Mouse (Mus musculus): ENCODE measurements around the gene Osbpl6. TPM values are rescaled to one million over a fixed set of nuclear protein-coding genes. Genes with fewer than 3 reads are reported as not detected.

Gene Osbpl6
- polyA plus RNA-seq, 1 experiment: not detected

GRCm38 (mm10) chr2:76466723-76467122 is 60.4 kb downstream of the Osbpl6 start:
- no peak for TF ChIP-seq GATA1 (IDR thresholded peaks at IDR 0.05; ENCODE audit: low read length)

- no peak for TF ChIP-seq GATA1 (IDR thresholded peaks at IDR 0.05; ENCODE audit: low read length)
These were observed 61.9 kb downstream of the Osbpl6 start for GRCm38 (mm10) chr2:76468204-76468603.

GRCm38 (mm10) chr2:76469091-76469750 is 62.9 kb downstream of the Osbpl6 start:
- TF ChIP-seq GATA1 (IDR thresholded peaks at IDR 0.05; ENCODE audit: low read length): no peak

- no peak for TF ChIP-seq GATA1 (IDR thresholded peaks at IDR 0.05; ENCODE audit: low read length)
These were observed 63.4 kb downstream of the Osbpl6 start for GRCm38 (mm10) chr2:76469751-76470099.

GRCm38 (mm10) chr2:76470391-76470790 is 64.1 kb downstream of the Osbpl6 start:
- TF ChIP-seq GATA1 (IDR thresholded peaks at IDR 0.05; ENCODE audit: low read length): no peak

- TF ChIP-seq GATA1 (IDR thresholded peaks at IDR 0.05; ENCODE audit: low read length): no peak
These were observed 69.5 kb downstream of the Osbpl6 start for GRCm38 (mm10) chr2:76475788-76476187.

- no peak for TF ChIP-seq GATA1 (IDR thresholded peaks at IDR 0.05; ENCODE audit: low read length)
These were observed 82.5 kb downstream of the Osbpl6 start for GRCm38 (mm10) chr2:76488764-76489163.

- TF ChIP-seq GATA1 (IDR thresholded peaks at IDR 0.05; ENCODE audit: low read length): no peak
These were observed 83.9 kb downstream of the Osbpl6 start for GRCm38 (mm10) chr2:76490198-76490597.

- TF ChIP-seq GATA1 (IDR thresholded peaks at IDR 0.05; ENCODE audit: low read length): no peak
These were observed 85.1 kb downstream of the Osbpl6 start for GRCm38 (mm10) chr2:76491371-76491770.

- no peak for TF ChIP-seq GATA1 (IDR thresholded peaks at IDR 0.05; ENCODE audit: low read length)
These were observed 85.9 kb downstream of the Osbpl6 start for GRCm38 (mm10) chr2:76492224-76492623.

- no peak for TF ChIP-seq GATA1 (IDR thresholded peaks at IDR 0.05; ENCODE audit: low read length)
These were observed 89.9 kb downstream of the Osbpl6 start for GRCm38 (mm10) chr2:76496006-76496748.

- no peak for TF ChIP-seq GATA1 (IDR thresholded peaks at IDR 0.05; ENCODE audit: low read length)
These were observed 90.4 kb downstream of the Osbpl6 start for GRCm38 (mm10) chr2:76496749-76497140.

- no peak for TF ChIP-seq GATA1 (IDR thresholded peaks at IDR 0.05; ENCODE audit: low read length)
These were observed 92.6 kb downstream of the Osbpl6 start for GRCm38 (mm10) chr2:76498891-76499290.

- TF ChIP-seq GATA1 (IDR thresholded peaks at IDR 0.05; ENCODE audit: low read length): no peak
These were observed 98.0 kb downstream of the Osbpl6 start for GRCm38 (mm10) chr2:76504122-76504839.

- TF ChIP-seq GATA1 (IDR thresholded peaks at IDR 0.05; ENCODE audit: low read length): no peak
These were observed 98.7 kb downstream of the Osbpl6 start for GRCm38 (mm10) chr2:76504989-76505388.

- no peak for TF ChIP-seq GATA1 (IDR thresholded peaks at IDR 0.05; ENCODE audit: low read length)
These were observed 105.0 kb downstream of the Osbpl6 start for GRCm38 (mm10) chr2:76511281-76511721.
